ENCODE assay signal across 21 mouse cellular contexts in the genomic region with DNA sequence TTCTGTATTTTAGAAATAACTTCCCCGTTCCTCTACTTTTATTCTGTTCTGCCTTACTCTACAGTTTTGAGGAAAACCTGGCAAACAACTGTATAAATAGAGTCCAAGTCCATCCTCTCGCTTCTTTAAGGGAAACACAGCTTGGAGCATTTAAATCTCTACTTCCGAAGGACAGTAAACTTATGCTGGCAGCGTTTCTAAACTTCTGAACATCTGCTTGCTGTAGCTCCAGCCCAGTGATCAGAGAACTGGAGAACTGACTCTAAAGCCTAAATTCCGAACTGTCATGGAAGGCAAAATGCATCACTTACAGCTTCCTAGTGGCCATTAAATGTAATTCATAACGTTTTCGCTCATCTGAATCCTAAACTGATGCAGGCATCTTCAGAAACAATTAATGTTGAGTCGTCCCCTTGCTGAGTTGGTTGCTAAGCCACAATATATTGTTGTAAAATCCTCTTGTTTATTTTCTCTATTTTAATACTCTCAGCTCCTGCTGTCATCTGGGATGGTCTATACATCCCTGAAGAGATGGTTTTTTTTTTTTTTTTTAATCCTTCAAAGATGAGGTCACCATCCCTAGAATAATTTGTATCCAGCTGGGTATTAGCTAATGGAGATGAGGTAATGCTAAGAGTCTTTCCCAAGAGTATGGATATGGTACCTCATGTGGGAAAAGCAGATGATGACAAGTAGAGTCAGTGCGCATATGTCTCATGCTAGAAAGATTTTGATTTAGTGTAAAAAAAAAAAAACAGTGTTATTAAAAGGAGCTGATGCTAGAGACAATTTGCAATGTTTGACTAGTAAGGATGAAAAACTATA. TPM values are rescaled to one million over a fixed set of nuclear protein-coding genes. Genes with fewer than 3 reads are reported as not detected.
A peak's percentile ranks its signal among the peaks of the same experiment; 100 is the strongest.
DNase-seq lines count a peak whose midpoint lies in the region; ATAC-seq and TF ChIP-seq lines count a peak whose summit lies in the region.
"Had no signal": no experiment of that assay in that cellular context is flagged by ENCODE, and none has a peak within 500 bp of the region (broad histone marks: within the 10 kb centered on the region; RNA-seq: fewer than 3 reads in every experiment).

No protein-coding gene starts in this region.

- H3K27me3 ChIP-seq in heart, postnatal 0 days (ENCODE audit: control insufficient read depth, insufficient read depth, low read length), result no peaks in the 10 kb centered on the region
- no peaks in the 10 kb centered on the region for H3K27me3 ChIP-seq in heart, embryonic 11.5 days (ENCODE audit: control insufficient read depth, insufficient read depth, low read length)
- H3K27me3 ChIP-seq in lung, embryonic 14.5 days (ENCODE audit: insufficient read depth, low read length), result no peaks in the 10 kb centered on the region
- no peaks in the 10 kb centered on the region for H3K27me3 ChIP-seq in forebrain, embryonic 11.5 days (ENCODE audit: control insufficient read depth, insufficient read depth, low read length)
- H3K27me3 ChIP-seq: embryonic facial prominence, embryonic 12.5 days; heart, embryonic 12.5 days; Patski had no signal

- TF ChIP-seq CTCF in heart, postnatal 0 days (IDR thresholded peaks at IDR 0.05; ENCODE audit: low read depth), result no peak
- no peak for TF ChIP-seq CTCF in lung, embryonic 14.5 days (IDR thresholded peaks at IDR 0.05; ENCODE audit: low read depth)

- H3K9ac ChIP-seq in heart, postnatal 0 days (replicated peaks; ENCODE audit: low read depth, low read length), result no peak overlapping the region
- H3K9ac ChIP-seq in heart, embryonic 11.5 days (ENCODE audit: low read depth, low read length), result no peak overlapping the region
- no peak overlapping the region for H3K9ac ChIP-seq in lung, embryonic 14.5 days
- no peak overlapping the region for H3K9ac ChIP-seq in forebrain, embryonic 11.5 days (ENCODE audit: low read length)
- H3K9ac ChIP-seq: embryonic facial prominence, embryonic 12.5 days; heart, embryonic 12.5 days had no signal

- no peak overlapping the region for H3K4me3 ChIP-seq in heart, postnatal 0 days (ENCODE audit: low read depth, low read length)
- H3K4me3 ChIP-seq in heart, embryonic 11.5 days (ENCODE audit: low read depth, low read length), result no peak overlapping the region
- no peak overlapping the region for H3K4me3 ChIP-seq in lung, embryonic 14.5 days (ENCODE audit: low read depth, low read length)
- H3K4me3 ChIP-seq in forebrain, embryonic 11.5 days (ENCODE audit: low read depth, low read length), result no peak overlapping the region
- H3K4me3 ChIP-seq: embryonic facial prominence, embryonic 12.5 days; heart, embryonic 12.5 days; left cerebral cortex, adult 2 months; midbrain, embryonic 10.5 days had no signal

- peaks cover 14% of the 10 kb centered on the region; the same call in 1 of the 2 replicates for H3K4me1 ChIP-seq in heart, postnatal 0 days (ENCODE audit: control insufficient read depth, insufficient read depth)
- H3K4me1 ChIP-seq in heart, embryonic 11.5 days (ENCODE audit: control insufficient read depth, insufficient read depth, low read length), result peaks cover 9% of the 10 kb centered on the region
- peaks cover 17% of the 10 kb centered on the region for H3K4me1 ChIP-seq in lung, embryonic 14.5 days (ENCODE audit: insufficient read depth)
- H3K4me1 ChIP-seq in forebrain, embryonic 11.5 days (replicated peaks; ENCODE audit: control insufficient read depth, insufficient read depth, low read length), result peaks cover 4% of the 10 kb centered on the region; the same call in 1 of the 2 replicates

- ATAC-seq in heart, postnatal 0 days (ENCODE audit: insufficient read depth, low read depth), result peak; percentile 52
- no peak for ATAC-seq in heart, embryonic 11.5 days (replicated peaks; ENCODE audit: insufficient number of reproducible peaks, low FRiP score, low TSS enrichment)
- ATAC-seq in lung, embryonic 14.5 days (ENCODE audit: insufficient read depth), result 0 out of 2 replicates have a peak, but pooled peaks have one; percentile 39
- ATAC-seq in forebrain, embryonic 11.5 days (replicated peaks; ENCODE audit: low FRiP score), result no peak
- ATAC-seq: forebrain, embryonic 14.5 days; intestine, postnatal 0 days; Patski had no signal

- TF ChIP-seq EP300 in heart, postnatal 0 days (IDR thresholded peaks at IDR 0.05; ENCODE audit: low read depth), result no peak

- 0 out of 2 replicates have a peak overlapping the region, but pooled peaks have one; percentile 3 for H3K27ac ChIP-seq in heart, postnatal 0 days (ENCODE audit: low read depth)
- H3K27ac ChIP-seq in heart, embryonic 11.5 days (ENCODE audit: low read depth, low read length), result no peak overlapping the region
- H3K27ac ChIP-seq in lung, embryonic 14.5 days (ENCODE audit: low read depth), result peak overlapping the region; percentile 40; the same call in 1 of the 2 replicates
- no peak overlapping the region for H3K27ac ChIP-seq in forebrain, embryonic 11.5 days (ENCODE audit: low read depth, low read length)
- H3K27ac ChIP-seq: embryonic facial prominence, embryonic 12.5 days; left cerebral cortex, adult 2 months; midbrain, embryonic 10.5 days had no signal

- DNase-seq in heart, postnatal 0 days (ENCODE audit: low spot score), result no peak
- DNase-seq in lung, embryonic 14.5 days, result peak; percentile 85
- DNase-seq in lung, postnatal 14 days, result no peak
- DNase-seq in MN1 (ENCODE audit: low spot score), result peak; percentile 66
- peak; percentile 19 for DNase-seq in retina, embryonic 14.5 days (ENCODE audit: low spot score)
- no peak for DNase-seq in forebrain, embryonic 11.5 days (ENCODE audit: low spot score)
- DNase-seq: cerebellum, adult 11-12 months; cerebellum, postnatal 10 days; heart, postnatal 4 days; kidney, postnatal 4 days; right cerebral cortex, postnatal 25 days; spleen, adult 18-20 months; thymus, postnatal 14 days had no signal

- no peaks in the 10 kb centered on the region for H3K36me3 ChIP-seq in heart, postnatal 0 days (replicated peaks; ENCODE audit: control insufficient read depth, insufficient read depth, low read length)
- H3K36me3 ChIP-seq in heart, embryonic 11.5 days (ENCODE audit: control insufficient read depth, insufficient read depth, low read length), result no peaks in the 10 kb centered on the region
- 0 out of 2 replicates have a peak, but pooled peaks cover 4% of the 10 kb centered on the region for H3K36me3 ChIP-seq in lung, embryonic 14.5 days (ENCODE audit: insufficient read depth)
- H3K36me3 ChIP-seq in forebrain, embryonic 11.5 days (ENCODE audit: control insufficient read depth, insufficient read depth, low read length), result no peaks in the 10 kb centered on the region
- H3K36me3 ChIP-seq: embryonic facial prominence, embryonic 12.5 days; heart, embryonic 12.5 days had no signal

- 76% methylated on average over 9 of the region's 9 CpGs for WGBS in heart, postnatal 0 days
- 85% methylated on average over 9 of the region's 9 CpGs for WGBS in heart, embryonic 11.5 days (ENCODE audit: insufficient replicate concordance)
- 52% methylated on average over 9 of the region's 9 CpGs for WGBS in lung, embryonic 14.5 days
- 87% methylated on average over 9 of the region's 9 CpGs for WGBS in forebrain, embryonic 11.5 days

- no peaks in the 10 kb centered on the region for H3K9me3 ChIP-seq in heart, postnatal 0 days (replicated peaks; ENCODE audit: control insufficient read depth, low read length)
- H3K9me3 ChIP-seq in heart, embryonic 11.5 days (replicated peaks; ENCODE audit: control insufficient read depth, low read length), result no peaks in the 10 kb centered on the region
- no peaks in the 10 kb centered on the region for H3K9me3 ChIP-seq in lung, embryonic 14.5 days (ENCODE audit: low read depth, low read length)
- H3K9me3 ChIP-seq in forebrain, embryonic 11.5 days (ENCODE audit: control insufficient read depth, low read length), result no peaks in the 10 kb centered on the region
- H3K9me3 ChIP-seq: embryonic facial prominence, embryonic 12.5 days; heart, embryonic 12.5 days; midbrain, embryonic 10.5 days had no signal

- no peak overlapping the region for H3K4me2 ChIP-seq in heart, postnatal 0 days (ENCODE audit: low read depth, low read length)
- H3K4me2 ChIP-seq in heart, embryonic 11.5 days, result no peak overlapping the region
- H3K4me2 ChIP-seq in lung, embryonic 14.5 days, result no peak overlapping the region
- H3K4me2 ChIP-seq in forebrain, embryonic 11.5 days (ENCODE audit: low read depth, low read length, severe bottlenecking), result no peak overlapping the region
- H3K4me2 ChIP-seq: embryonic facial prominence, embryonic 12.5 days; heart, embryonic 12.5 days had no signal

RNA-seq across cellular contexts. Expression of gene Casp3, which starts 5.6 kb away (rescaled TPM):
- 11.8 and 20.8 TPM in 2 replicates for total RNA-seq in heart, postnatal 0 days (2014; rRNA removed; ENCODE audit: low replicate concordance)
- polyA plus RNA-seq in heart, postnatal 0 days (2015; fragmentation: Nextera tagmentation; extraction: Ambion mirVana), result 28.6 and 30.4 TPM in 2 replicates
- 49.2 and 59.2 TPM in 2 replicates for polyA plus RNA-seq in heart, embryonic 11.5 days (2014; fragmentation: Nextera tagmentation; extraction: Ambion mirVana)
- 84.1 and 86.7 TPM in 2 replicates for polyA plus RNA-seq in lung, embryonic 14.5 days (2014; fragmentation: Nextera tagmentation; extraction: Ambion mirVana)
- 136 and 144 TPM in 2 replicates for polyA plus RNA-seq in forebrain, embryonic 11.5 days (2014; fragmentation: Nextera tagmentation; extraction: Ambion mirVana)

RNA-seq across cellular contexts. Expression of gene Primpol, which starts 5.6 kb away (rescaled TPM):
- total RNA-seq in heart, postnatal 0 days (2014; rRNA removed; ENCODE audit: low replicate concordance), result 1.7 and 2.9 TPM in 2 replicates
- 3.4 and 4.3 TPM in 2 replicates for polyA plus RNA-seq in heart, postnatal 0 days (2015; fragmentation: Nextera tagmentation; extraction: Ambion mirVana)
- 9.7 and 10.8 TPM in 2 replicates for polyA plus RNA-seq in heart, embryonic 11.5 days (2014; fragmentation: Nextera tagmentation; extraction: Ambion mirVana)
- polyA plus RNA-seq in lung, embryonic 14.5 days (2014; fragmentation: Nextera tagmentation; extraction: Ambion mirVana), result 11.2 and 11.4 TPM in 2 replicates
- 7.9 and 14.9 TPM in 2 replicates for polyA plus RNA-seq in forebrain, embryonic 11.5 days (2014; fragmentation: Nextera tagmentation; extraction: Ambion mirVana)

Comparison
In these comparisons a context has a peak if more than half of its experiments do, and no peak if none do; other contexts are left out.
1. ATAC-seq: peak in heart, postnatal 0 days (single experiment) and lung, embryonic 14.5 days (single experiment); none in heart, embryonic 11.5 days (single experiment) and forebrain, embryonic 11.5 days (single experiment).
2. DNase-seq: peak in lung, embryonic 14.5 days (single experiment), MN1 (single experiment) and retina, embryonic 14.5 days (single experiment); none in heart, postnatal 0 days (single experiment), lung, postnatal 14 days (single experiment) and forebrain, embryonic 11.5 days (single experiment).
3. H3K27ac ChIP-seq: peak in heart, postnatal 0 days (single experiment) and lung, embryonic 14.5 days (single experiment); none in heart, embryonic 11.5 days (single experiment) and forebrain, embryonic 11.5 days (single experiment).